Mouse (Mus musculus) cerebellum, adult 11-12 months (tissue): ENCODE results near the gene D330045A20Rik.
"Not testable (repeated sequence)": the region's sequence is repeated elsewhere in the genome, so short reads cannot be mapped to it uniquely, and the experiment has no call there.

ENCODE experiments used
- DNase-seq: peaks from one replicate; pipeline ENCODE4 v3.0.0; 2022

Gene D330045A20Rik

GRCm38 (mm10) chrX:139480022-139480894, at the start of gene D330045A20Rik:
D330045A20Rik (plus strand) TSS chrX:139480367.
- no peak for DNase-seq

- DNase-seq: no peak
Observed at GRCm38 (mm10) chrX:139432550-139432949, 47.6 kb upstream of the D330045A20Rik start.

- DNase-seq: no peak
Observed at GRCm38 (mm10) chrX:139435202-139435601, 45.0 kb upstream of the D330045A20Rik start.

GRCm38 (mm10) chrX:139441057-139441456, 39.1 kb upstream of the D330045A20Rik start:
- not testable (repeated sequence) for DNase-seq

GRCm38 (mm10) chrX:139456812-139457211, 23.4 kb upstream of the D330045A20Rik start:
- no peak for DNase-seq

- DNase-seq: no peak
Observed at GRCm38 (mm10) chrX:139482083-139482482, 1.9 kb downstream of the D330045A20Rik start.

GRCm38 (mm10) chrX:139484974-139485373, 4.8 kb downstream of the D330045A20Rik start:
- DNase-seq: no peak

- DNase-seq: no peak
Observed at GRCm38 (mm10) chrX:139516156-139516555, 36.0 kb downstream of the D330045A20Rik start.

GRCm38 (mm10) chrX:139519251-139519650, 39.1 kb downstream of the D330045A20Rik start:
- DNase-seq: no peak

GRCm38 (mm10) chrX:139524303-139525091, 44.3 kb downstream of the D330045A20Rik start:
- DNase-seq: no peak

- no peak for DNase-seq
Observed at GRCm38 (mm10) chrX:139525724-139526123, 45.6 kb downstream of the D330045A20Rik start.

- DNase-seq: no peak
Observed at GRCm38 (mm10) chrX:139526984-139527383, 46.8 kb downstream of the D330045A20Rik start.

- DNase-seq: no peak
Observed at GRCm38 (mm10) chrX:139529678-139530077, 49.5 kb downstream of the D330045A20Rik start.

- no peak for DNase-seq
Observed at GRCm38 (mm10) chrX:139532293-139532692, 52.1 kb downstream of the D330045A20Rik start.

- DNase-seq: no peak
Observed at GRCm38 (mm10) chrX:139537641-139538397, 57.7 kb downstream of the D330045A20Rik start.

GRCm38 (mm10) chrX:139543726-139544125, 63.6 kb downstream of the D330045A20Rik start:
- no peak for DNase-seq

GRCm38 (mm10) chrX:139550456-139550855, 70.3 kb downstream of the D330045A20Rik start:
- no peak for DNase-seq

GRCm38 (mm10) chrX:139552090-139552489, 71.9 kb downstream of the D330045A20Rik start:
- DNase-seq: no peak

- no peak for DNase-seq
Observed at GRCm38 (mm10) chrX:139562255-139562924, 82.2 kb downstream of the D330045A20Rik start.

GRCm38 (mm10) chrX:139562925-139563461, 82.8 kb downstream of the D330045A20Rik start, which contains the start of gene Rnf128:
Rnf128 (plus strand) TSS chrX:139563316.
- DNase-seq: no peak

GRCm38 (mm10) chrX:139570054-139570453, 89.9 kb downstream of the D330045A20Rik start:
- DNase-seq: no peak
